Mouse (Mus musculus) hindbrain, embryonic 16.5 days (tissue): ENCODE measurements around the gene Ankrd55. TPM values are rescaled to one million over a fixed set of nuclear protein-coding genes. Genes with fewer than 3 reads are reported as not detected.

Source experiments
- ATAC-seq: fragments of 200-750 bp; cut with Nextera tagmentation; 2 replicates; pipeline ENCODE4 v1.8.0; 2017; ENCODE audit warnings: moderate TSS enrichment, moderate library complexity
- H3K27ac ChIP-seq: fragments of 300-500 bp; sonication (generic); 2 replicates; pipeline ENCODE4 v1.5.1; 2014; ENCODE audit warnings: low read depth, mild to moderate bottlenecking, control low read depth, low read length, moderate library complexity
- H3K27me3 ChIP-seq: fragments of 300-500 bp; sonication (generic); replicated peaks from 2 replicates; pipeline ENCODE4 v1.6.1; 2014; ENCODE audit warnings: low read length; ENCODE audit not compliant: control insufficient read depth, insufficient read depth
- H3K36me3 ChIP-seq: fragments of 300-500 bp; sonication (generic); 2 replicates; pipeline ENCODE4 v1.6.1; 2014; ENCODE audit warnings: mild to moderate bottlenecking, low read length, moderate library complexity, mixed read lengths; ENCODE audit not compliant: control insufficient read depth, insufficient read depth
- H3K4me1 ChIP-seq: fragments of 300-500 bp; sonication (generic); 2 replicates; pipeline ENCODE4 v1.6.1; 2014; ENCODE audit warnings: low read depth, low read length; ENCODE audit not compliant: control insufficient read depth, insufficient read depth
- H3K4me2 ChIP-seq: fragments of 300-500 bp; sonication (generic); 2 replicates; pipeline ENCODE4 v1.6.1; 2014; ENCODE audit warnings: mild to moderate bottlenecking, low read length, control low read depth, moderate library complexity
- H3K4me3 ChIP-seq: fragments of 300-500 bp; sonication (generic); 2 replicates; pipeline ENCODE4 v1.5.1; 2014; ENCODE audit warnings: mild to moderate bottlenecking, low read length, control low read depth, moderate library complexity
- H3K9ac ChIP-seq: fragments of 300-500 bp; sonication (generic); 2 replicates; pipeline ENCODE4 v1.6.1; 2014; ENCODE audit warnings: low read depth, mild to moderate bottlenecking, control low read depth, low read length, moderate library complexity
- H3K9me3 ChIP-seq: fragments of 300-500 bp; sonication (generic); 2 replicates; pipeline ENCODE4 v1.6.1; 2014; ENCODE audit warnings: mild to moderate bottlenecking, low read length, moderate library complexity; ENCODE audit not compliant: control insufficient read depth
- WGBS: fragments of 180-500 bp; shearing (Covaris S2); extraction: QIAGEN DNeasy Blood & Tissue Kit; methylation state at CpG from one replicate; pipeline ENCODE4 v1.1.7; 2014; 5-methylcytosine and 5-hydroxymethylcytosine counted together
- polyA plus RNA-seq: library from polyadenylated mRNA; unstranded; fragments of >200 nt; fragmentation: Nextera tagmentation; extraction: Ambion mirVana; gene quantifications from 2 replicates; pipeline ENCODE4 v1.2.1, GENCODE M21; 2015

Ankrd55 gene
- polyA plus RNA-seq, 1 experiment from 2014 or later: 12.6 TPM

DNA sequence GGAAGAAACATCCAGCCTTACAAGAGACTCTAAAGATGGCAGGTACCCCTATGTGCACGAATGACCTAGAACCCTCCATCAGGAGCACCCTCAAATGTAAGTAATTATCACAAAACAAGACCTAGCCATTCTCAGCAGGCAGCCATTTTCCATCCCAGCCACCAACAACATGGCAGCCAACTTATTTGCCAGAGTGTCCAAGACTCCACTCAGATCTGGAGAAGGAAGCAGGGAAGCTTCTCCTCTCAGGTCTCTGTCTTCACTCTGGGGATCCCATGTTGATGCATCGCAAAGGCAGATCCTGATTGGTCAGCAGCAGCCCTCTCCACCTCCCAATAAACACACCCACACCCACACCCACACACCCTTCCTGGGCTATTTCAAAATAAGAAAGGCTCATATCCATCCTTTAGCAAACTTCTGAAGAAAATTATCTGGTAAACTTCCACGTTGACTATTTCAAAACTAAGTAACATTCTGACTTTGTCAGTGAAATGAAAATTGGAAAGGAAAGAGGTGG is 119.0 kb downstream of the Ankrd55 start:
- ATAC-seq: no peak
- Histone ChIP-seq H3K4me2 (no peak overlapping the region), H3K27ac (no peak overlapping the region), H3K4me3 (no peak overlapping the region), H3K9me3 (no peaks in the 10 kb centered on the region), H3K27me3 (no peaks in the 10 kb centered on the region), H3K4me1 (no peaks in the 10 kb centered on the region), H3K36me3 (no peaks in the 10 kb centered on the region), H3K9ac (no peak overlapping the region)
- WGBS: 91% methylated on average over 3 of the region's 3 CpGs

GRCm38 (mm10) chr13:112407776-112408490 is 119.7 kb downstream of the Ankrd55 start:
- H3K9ac ChIP-seq: no peak overlapping the region
- no peaks in the 10 kb centered on the region for H3K36me3 ChIP-seq
- no peaks in the 10 kb centered on the region for H3K27me3 ChIP-seq
- no peak overlapping the region for H3K4me3 ChIP-seq
- no peaks in the 10 kb centered on the region for H3K4me1 ChIP-seq
- no peak overlapping the region for H3K4me2 ChIP-seq
- no peaks in the 10 kb centered on the region for H3K9me3 ChIP-seq
- H3K27ac ChIP-seq: no peak overlapping the region
- 85% methylated on average over 9 of the region's 9 CpGs for WGBS
- ATAC-seq: no peak

- Histone ChIP-seq H3K27me3 (no peaks in the 10 kb centered on the region), H3K4me3 (no peak overlapping the region), H3K4me1 (no peaks in the 10 kb centered on the region), H3K36me3 (no peaks in the 10 kb centered on the region), H3K9ac (no peak overlapping the region), H3K4me2 (no peak overlapping the region), H3K27ac (no peak overlapping the region), H3K9me3 (no peaks in the 10 kb centered on the region)
- 85% methylated on average over 4 of the region's 4 CpGs for WGBS
- no peak for ATAC-seq
Measured at GRCm38 (mm10) chr13:112408701-112409100, 120.5 kb downstream of the Ankrd55 start.

GRCm38 (mm10) chr13:112409331-112409730 is 121.1 kb downstream of the Ankrd55 start:
- Histone ChIP-seq H3K36me3 (no peaks in the 10 kb centered on the region), H3K27me3 (no peaks in the 10 kb centered on the region), H3K4me3 (no peak overlapping the region), H3K27ac (no peak overlapping the region), H3K9me3 (no peaks in the 10 kb centered on the region), H3K4me2 (no peak overlapping the region), H3K9ac (no peak overlapping the region), H3K4me1 (no peaks in the 10 kb centered on the region)
- WGBS: 84% methylated on average over 2 of the region's 2 CpGs
- no peak for ATAC-seq

- WGBS: 90% methylated on average over 1 of the region's 1 CpGs
- ATAC-seq: no peak
- no peak overlapping the region for H3K4me2 ChIP-seq
Measured at GRCm38 (mm10) chr13:112409851-112410250, 121.6 kb downstream of the Ankrd55 start.

GRCm38 (mm10) chr13:112410461-112410860 is 122.2 kb downstream of the Ankrd55 start:
- Histone ChIP-seq H3K4me1 (no peaks in the 10 kb centered on the region), H3K9ac (no peak overlapping the region), H3K4me2 (no peak overlapping the region), H3K9me3 (no peaks in the 10 kb centered on the region), H3K27me3 (no peaks in the 10 kb centered on the region), H3K27ac (no peak overlapping the region), H3K36me3 (no peaks in the 10 kb centered on the region), H3K4me3 (no peak overlapping the region)
- ATAC-seq: no peak
- 94% methylated on average over 4 of the region's 4 CpGs for WGBS

More at GRCm38 (mm10) chr13:112409851-112410250, 121.6 kb downstream of the Ankrd55 start:
- H3K9ac ChIP-seq: no peak overlapping the region
- no peaks in the 10 kb centered on the region for H3K9me3 ChIP-seq
- H3K36me3 ChIP-seq: no peaks in the 10 kb centered on the region
- H3K27me3 ChIP-seq: no peaks in the 10 kb centered on the region
- H3K4me3 ChIP-seq: no peak overlapping the region
- H3K27ac ChIP-seq: no peak overlapping the region
- no peaks in the 10 kb centered on the region for H3K4me1 ChIP-seq

DNA sequence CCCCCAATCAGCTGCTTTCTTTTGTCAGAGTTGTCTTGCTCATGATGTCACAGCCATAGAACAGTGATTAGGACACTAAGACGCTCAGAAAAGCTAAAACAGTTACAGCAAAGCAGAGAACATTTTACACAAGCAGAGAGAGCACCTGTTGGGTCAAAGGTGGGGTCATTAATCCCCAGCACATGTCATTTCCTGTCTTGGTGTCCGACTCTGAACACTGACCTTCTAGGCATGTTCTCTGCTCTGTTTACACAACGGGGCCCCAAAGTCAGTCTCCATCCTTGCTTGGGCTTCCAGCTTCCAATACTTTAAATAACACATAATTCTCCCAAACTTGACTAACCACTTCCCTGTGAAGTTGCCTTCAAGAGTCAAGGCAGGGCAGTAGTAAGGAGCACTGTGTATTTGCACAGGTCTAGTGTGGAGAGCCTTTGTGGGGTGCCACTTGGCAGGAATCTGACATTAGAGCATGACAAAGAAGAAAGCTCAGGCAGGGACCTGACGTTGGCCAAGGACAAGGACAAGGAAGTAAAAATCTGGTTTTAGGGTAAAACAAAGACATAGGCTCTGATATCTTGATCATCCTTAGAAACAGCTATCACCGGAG is 123.1 kb downstream of the Ankrd55 start:
- H3K27ac ChIP-seq: no peak overlapping the region
- H3K9me3 ChIP-seq: no peaks in the 10 kb centered on the region
- no peaks in the 10 kb centered on the region for H3K4me1 ChIP-seq
- ATAC-seq: no peak
- H3K9ac ChIP-seq: no peak overlapping the region
- H3K27me3 ChIP-seq: no peaks in the 10 kb centered on the region
- 69% methylated on average over 5 of the region's 5 CpGs for WGBS
- H3K36me3 ChIP-seq: no peaks in the 10 kb centered on the region
- no peak overlapping the region for H3K4me3 ChIP-seq
- no peak overlapping the region for H3K4me2 ChIP-seq

GRCm38 (mm10) chr13:112412251-112412650 is 124.0 kb downstream of the Ankrd55 start:
- ATAC-seq: no peak
- Histone ChIP-seq H3K9me3 (no peaks in the 10 kb centered on the region), H3K4me1 (no peaks in the 10 kb centered on the region), H3K4me3 (no peak overlapping the region), H3K27me3 (no peaks in the 10 kb centered on the region), H3K4me2 (no peak overlapping the region), H3K9ac (no peak overlapping the region), H3K27ac (no peak overlapping the region), H3K36me3 (no peaks in the 10 kb centered on the region)
- WGBS: 73% methylated on average over 3 of the region's 3 CpGs

DNA sequence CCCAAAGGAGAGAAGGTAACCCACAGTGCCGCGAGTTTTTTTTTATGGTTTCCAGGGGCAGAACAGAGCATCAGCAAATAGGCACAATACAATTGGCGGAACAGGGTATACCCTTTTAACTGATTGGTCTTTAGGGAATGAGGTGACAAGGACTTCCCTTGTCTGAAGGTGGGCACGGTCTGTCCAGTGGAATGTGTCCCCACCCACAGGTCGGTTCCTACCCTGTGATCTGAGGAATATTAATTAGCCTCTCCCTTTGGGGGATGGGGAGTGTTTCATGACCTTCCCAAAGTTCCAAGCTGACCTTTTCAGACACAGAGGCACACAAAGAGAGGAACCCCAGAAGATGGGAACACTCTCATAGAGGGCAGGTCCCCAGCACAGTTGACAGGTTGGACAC is 124.6 kb downstream of the Ankrd55 start:
- no peaks in the 10 kb centered on the region for H3K9me3 ChIP-seq
- no peak overlapping the region for H3K27ac ChIP-seq
- H3K4me2 ChIP-seq: no peak overlapping the region
- WGBS: 69% methylated on average over 5 of the region's 5 CpGs
- H3K4me1 ChIP-seq: no peaks in the 10 kb centered on the region
- no peak overlapping the region for H3K4me3 ChIP-seq
- no peaks in the 10 kb centered on the region for H3K27me3 ChIP-seq
- H3K36me3 ChIP-seq: no peaks in the 10 kb centered on the region
- H3K9ac ChIP-seq: no peak overlapping the region
- ATAC-seq: no peak
